Mouse (Mus musculus): Measurements from ENCODE around the gene Mustn1.

DNA sequence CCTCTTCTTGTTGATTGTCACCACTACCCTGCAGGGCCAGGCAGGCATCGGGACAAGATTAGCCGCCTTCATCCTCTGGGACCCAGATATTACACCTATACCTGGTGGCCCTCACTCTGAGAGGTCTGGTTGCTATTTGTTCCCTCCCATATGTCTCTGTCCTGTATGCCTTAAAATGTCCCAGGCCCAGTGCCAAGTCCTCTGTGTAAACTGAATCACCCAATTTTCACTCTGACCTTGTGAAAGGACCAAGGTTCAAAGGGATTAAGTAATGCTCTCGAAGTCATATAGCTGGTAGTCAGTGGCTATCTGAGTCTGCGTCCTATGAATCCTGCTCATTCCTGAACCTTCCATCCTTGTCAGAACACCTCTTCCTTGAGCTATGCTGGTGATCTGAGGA, 51.4 kb downstream of the Mustn1 start:
- TF ChIP-seq CTCF (IDR thresholded peaks at IDR 0.05; ENCODE audit: low read depth) (no peak), EP300 (optimal IDR thresholded peaks at IDR 0.05) (no peak)
